Mouse (Mus musculus): ENCODE results near the gene Ank3. TPM values are rescaled to one million over a fixed set of nuclear protein-coding genes. Genes with fewer than 3 reads are reported as not detected.
A peak's percentile ranks its signal among the peaks of the same experiment; 100 is the strongest.

Ank3 gene
- polyA plus RNA-seq, 1 experiment, result 9.3 TPM

GRCm38 (mm10) chr10:70057064-70057463 is 658.5 kb downstream of the Ank3 start:
- WGBS, result 66% methylated on average over 3 of the region's 3 CpGs
- Histone ChIP-seq H3K27me3 (ENCODE audit: control insufficient read depth, insufficient read depth, low read length) (no peaks in the 10 kb centered on the region), H3K4me3 (ENCODE audit: low read depth, low read length) (no peak overlapping the region), H3K4me1 (ENCODE audit: control insufficient read depth, insufficient read depth, insufficient read length, low read length) (peaks cover 8% of the 10 kb centered on the region), H3K36me3 (ENCODE audit: control insufficient read depth, insufficient read depth, low read length) (no peaks in the 10 kb centered on the region), H3K27ac (ENCODE audit: insufficient read depth, low read depth, low read length) (no peak overlapping the region)
- TF ChIP-seq POLR2A (IDR thresholded peaks at IDR 0.05; ENCODE audit: low read depth, low read length), result no peak
- no peak for TF ChIP-seq CTCF (IDR thresholded peaks at IDR 0.05; ENCODE audit: extremely low read depth, insufficient read length, insufficient replicate concordance, low read depth, low read length)

GRCm38 (mm10) chr10:70060021-70060688 is 661.6 kb downstream of the Ank3 start:
- no peak for TF ChIP-seq POLR2A (IDR thresholded peaks at IDR 0.05; ENCODE audit: low read depth, low read length)
- no peak for TF ChIP-seq CTCF (IDR thresholded peaks at IDR 0.05; ENCODE audit: extremely low read depth, insufficient read length, insufficient replicate concordance, low read depth, low read length)
- no peaks in the 10 kb centered on the region for H3K27me3 ChIP-seq (ENCODE audit: control insufficient read depth, insufficient read depth, low read length)
- 17% methylated on average over 19 of the region's 19 CpGs for WGBS
- no peak overlapping the region for H3K27ac ChIP-seq (ENCODE audit: insufficient read depth, low read depth, low read length)
- peaks cover 10% of the 10 kb centered on the region for H3K4me1 ChIP-seq (ENCODE audit: control insufficient read depth, insufficient read depth, insufficient read length, low read length)
- no peaks in the 10 kb centered on the region for H3K36me3 ChIP-seq (ENCODE audit: control insufficient read depth, insufficient read depth, low read length)
- H3K4me3 ChIP-seq (ENCODE audit: low read depth, low read length), result peak overlapping the region; percentile 38

- TF ChIP-seq CTCF (IDR thresholded peaks at IDR 0.05; ENCODE audit: extremely low read depth, insufficient read length, insufficient replicate concordance, low read depth, low read length) (no peak), POLR2A (IDR thresholded peaks at IDR 0.05; ENCODE audit: low read depth, low read length) (no peak)
- no peaks in the 10 kb centered on the region for H3K36me3 ChIP-seq (ENCODE audit: control insufficient read depth, insufficient read depth, low read length)
- no peak overlapping the region for H3K4me3 ChIP-seq (ENCODE audit: low read depth, low read length)
- WGBS, result 17% methylated on average over 10 of the region's 10 CpGs
- no peak overlapping the region for H3K27ac ChIP-seq (ENCODE audit: insufficient read depth, low read depth, low read length)
- H3K27me3 ChIP-seq (ENCODE audit: control insufficient read depth, insufficient read depth, low read length), result no peaks in the 10 kb centered on the region
- H3K4me1 ChIP-seq (ENCODE audit: control insufficient read depth, insufficient read depth, insufficient read length, low read length), result peaks cover 10% of the 10 kb centered on the region
Measured at GRCm38 (mm10) chr10:70060689-70061081, 662.1 kb downstream of the Ank3 start.

- TF ChIP-seq CTCF (IDR thresholded peaks at IDR 0.05; ENCODE audit: extremely low read depth, insufficient read length, insufficient replicate concordance, low read depth, low read length) (no peak), POLR2A (IDR thresholded peaks at IDR 0.05; ENCODE audit: low read depth, low read length) (no peak)
- H3K4me3 ChIP-seq (ENCODE audit: low read depth, low read length), result no peak overlapping the region
- no peaks in the 10 kb centered on the region for H3K36me3 ChIP-seq (ENCODE audit: control insufficient read depth, insufficient read depth, low read length)
- H3K27ac ChIP-seq (ENCODE audit: insufficient read depth, low read depth, low read length), result no peak overlapping the region
- no peaks in the 10 kb centered on the region for H3K27me3 ChIP-seq (ENCODE audit: control insufficient read depth, insufficient read depth, low read length)
- 90% methylated on average over 6 of the region's 6 CpGs for WGBS
- peaks cover 18% of the 10 kb centered on the region for H3K4me1 ChIP-seq (ENCODE audit: control insufficient read depth, insufficient read depth, insufficient read length, low read length)
Measured at GRCm38 (mm10) chr10:70063881-70064555, 665.4 kb downstream of the Ank3 start.

GRCm38 (mm10) chr10:70065191-70065590 is 666.6 kb downstream of the Ank3 start:
- no peak for TF ChIP-seq CTCF (IDR thresholded peaks at IDR 0.05; ENCODE audit: extremely low read depth, insufficient read length, insufficient replicate concordance, low read depth, low read length)
- no peak for TF ChIP-seq POLR2A (IDR thresholded peaks at IDR 0.05; ENCODE audit: low read depth, low read length)
- WGBS, result 83% methylated on average over 3 of the region's 3 CpGs

GRCm38 (mm10) chr10:70066497-70067168 is 668.1 kb downstream of the Ank3 start:
- no peak for TF ChIP-seq POLR2A (IDR thresholded peaks at IDR 0.05; ENCODE audit: low read depth, low read length)
- no peak for TF ChIP-seq CTCF (IDR thresholded peaks at IDR 0.05; ENCODE audit: extremely low read depth, insufficient read length, insufficient replicate concordance, low read depth, low read length)
- Histone ChIP-seq H3K27me3 (ENCODE audit: control insufficient read depth, insufficient read depth, low read length) (no peaks in the 10 kb centered on the region), H3K4me3 (ENCODE audit: low read depth, low read length) (no peak overlapping the region), H3K27ac (ENCODE audit: insufficient read depth, low read depth, low read length) (no peak overlapping the region), H3K36me3 (ENCODE audit: control insufficient read depth, insufficient read depth, low read length) (no peaks in the 10 kb centered on the region), H3K4me1 (ENCODE audit: control insufficient read depth, insufficient read depth, insufficient read length, low read length) (peaks cover 12% of the 10 kb centered on the region; the same call in 1 of the 2 replicates)
- WGBS, result 63% methylated on average over 8 of the region's 8 CpGs

More at GRCm38 (mm10) chr10:70065191-70065590, 666.6 kb downstream of the Ank3 start:
- Histone ChIP-seq H3K4me3 (ENCODE audit: low read depth, low read length) (no peak overlapping the region), H3K4me1 (ENCODE audit: control insufficient read depth, insufficient read depth, insufficient read length, low read length) (peaks cover 14% of the 10 kb centered on the region), H3K27me3 (ENCODE audit: control insufficient read depth, insufficient read depth, low read length) (no peaks in the 10 kb centered on the region), H3K27ac (ENCODE audit: insufficient read depth, low read depth, low read length) (no peak overlapping the region), H3K36me3 (ENCODE audit: control insufficient read depth, insufficient read depth, low read length) (no peaks in the 10 kb centered on the region)
